Mouse (Mus musculus) stomach, adult 2 months (tissue): ENCODE measurements around the gene Tbck. TPM values are rescaled to one million over a fixed set of nuclear protein-coding genes. Genes with fewer than 3 reads are reported as not detected.

Source experiments
- polyA plus RNA-seq: library from polyadenylated mRNA; depleted of rRNA; stranded (reverse); fragments of >200 nt; gene quantifications from 2 replicates; pipeline ENCODE4 v1.2.3, GENCODE M21; 2012; rRNA removed

Tbck gene
- polyA plus RNA-seq: 1.0 and 1.1 TPM in 2 replicates

GRCm38 (mm10) chr3:132683447-132684230, at the start of gene Tbck:
TSS of gene Tbck (plus strand) at chr3:132684144.

GRCm38 (mm10) chr3:132684231-132684928, 436 bp downstream of the Tbck start, which contains the start of gene Aimp1:
TSS of gene Aimp1 (minus strand) at chr3:132684370.

Other genes starting within 250 kb of the Tbck start
- not detected in 2 replicates for gene Gimd1, start 54.3 kb upstream of the Tbck start, polyA plus RNA-seq
- 1.0 and 1.7 TPM in 2 replicates for gene Aimp1, start 226 bp downstream of the Tbck start, polyA plus RNA-seq